Mouse (Mus musculus) gastrocnemius, adult 2 months (tissue): ENCODE measurements around the gene Samd1. TPM values are rescaled to one million over a fixed set of nuclear protein-coding genes. Genes with fewer than 3 reads are reported as not detected.

Source experiments
- DNase-seq: peaks from one replicate; pipeline ENCODE4 v3.0.0; 2022
- H3K27ac ChIP-seq: fragments of 200-600 bp; 2 replicates; pipeline ENCODE4 v1.8.1; 2022; ENCODE audit warnings: mild to moderate bottlenecking
- H3K4me3 ChIP-seq: fragments of 200-600 bp; 2 replicates; pipeline ENCODE4 v1.8.1; 2022; ENCODE audit warnings: mild to moderate bottlenecking, moderate library complexity
- CTCF ChIP-seq: fragments of 200-600 bp; IDR thresholded peaks from 2 replicates; pipeline ENCODE4 v1.8.1; 2022; ENCODE audit warnings: antibody characterized with exemption, mild to moderate bottlenecking, moderate library complexity
- intact Hi-C: fragments of 180-260 bp; cut with DNase I; formaldehyde crosslinking; loops from one replicate; pipeline ENCODE4 v1.15.1; 2025
- total RNA-seq, 2 experiments: library from RNA; stranded (reverse); gene quantifications; 2 replicates each; pipeline ENCODE4 v1.2.3; 2021

Samd1 gene
- total RNA-seq, 2 experiments from 2014 or later = 15.1 to 19.8 TPM

DNA sequence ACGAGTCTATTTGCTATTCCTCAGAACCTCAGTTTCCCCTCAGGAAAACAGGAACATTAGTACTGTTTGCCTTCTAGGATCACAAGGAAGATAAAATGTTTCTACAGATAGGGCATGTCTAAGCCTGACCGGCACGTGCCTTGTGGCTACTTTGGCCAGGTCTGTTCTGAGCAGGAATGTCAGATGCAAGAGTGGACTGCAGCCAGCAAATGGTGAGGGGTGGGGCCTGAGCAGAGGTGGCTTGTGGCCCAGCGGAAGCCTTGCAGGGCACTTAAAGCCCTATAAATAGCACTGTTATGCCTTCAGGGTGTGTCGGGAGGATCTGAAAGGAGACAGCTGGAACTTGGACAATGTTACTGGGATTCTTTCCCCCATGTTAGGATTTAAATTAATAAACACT is 25.6 kb downstream of the Samd1 start:
- DNase-seq = peak; percentile 89
- no peak for TF ChIP-seq CTCF
- intact Hi-C loops = no loop called here
- H3K27ac ChIP-seq = peak overlapping the region; percentile 76
- H3K4me3 ChIP-seq = peak overlapping the region; percentile 2; the same call in 1 of the 2 replicates

- intact Hi-C loops = no loop called here
- TF ChIP-seq CTCF = no peak
- peak overlapping the region; percentile 76 for H3K27ac ChIP-seq
- H3K4me3 ChIP-seq = no peak overlapping the region; the same call in 1 of the 2 replicates
- DNase-seq = no peak
These were observed 26.2 kb downstream of the Samd1 start for GRCm38 (mm10) chr8:84023631-84024030.

- intact Hi-C loops = no loop called here
- peak; percentile 74 for DNase-seq
- H3K27ac ChIP-seq = peak overlapping the region; percentile 76; the same call in 1 of the 2 replicates
- peak; percentile 68 for TF ChIP-seq CTCF
- no peak overlapping the region for H3K4me3 ChIP-seq
These were observed 26.7 kb downstream of the Samd1 start for GRCm38 (mm10) chr8:84024171-84024570.

DNA sequence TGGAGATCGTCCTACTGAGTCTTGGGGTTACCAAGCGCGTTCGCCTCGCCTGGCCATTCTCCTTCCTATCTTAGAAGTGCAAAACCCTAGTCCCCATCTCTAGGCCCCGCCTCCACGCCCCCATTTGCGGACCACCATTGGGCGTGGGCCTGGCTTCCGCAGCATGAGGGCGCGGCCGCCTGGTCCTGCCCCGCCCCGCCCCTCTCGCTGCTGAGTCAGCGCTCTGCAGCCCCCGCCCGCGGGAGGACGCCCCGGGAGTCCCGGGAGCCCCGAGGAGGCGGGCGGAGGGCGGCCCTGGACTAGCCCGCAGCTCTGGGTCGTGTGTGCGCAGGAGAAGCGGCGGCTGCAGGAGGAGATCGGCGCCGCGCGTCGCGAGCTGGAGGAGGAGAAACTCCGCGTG is 28.4 kb downstream of the Samd1 start:
- Histone ChIP-seq H3K4me3 (peak overlapping the region; percentile 70), H3K27ac (no peak overlapping the region; the same call in 1 of the 2 replicates)
- TF ChIP-seq CTCF = no peak
- intact Hi-C loops = no loop called here
- DNase-seq = peak; percentile 72

GRCm38 (mm10) chr8:84027449-84027848 is 30.0 kb downstream of the Samd1 start:
- DNase-seq = no peak
- no peak overlapping the region for H3K4me3 ChIP-seq
- no peak overlapping the region for H3K27ac ChIP-seq
- intact Hi-C loops = no loop called here
- no peak for TF ChIP-seq CTCF

DNA sequence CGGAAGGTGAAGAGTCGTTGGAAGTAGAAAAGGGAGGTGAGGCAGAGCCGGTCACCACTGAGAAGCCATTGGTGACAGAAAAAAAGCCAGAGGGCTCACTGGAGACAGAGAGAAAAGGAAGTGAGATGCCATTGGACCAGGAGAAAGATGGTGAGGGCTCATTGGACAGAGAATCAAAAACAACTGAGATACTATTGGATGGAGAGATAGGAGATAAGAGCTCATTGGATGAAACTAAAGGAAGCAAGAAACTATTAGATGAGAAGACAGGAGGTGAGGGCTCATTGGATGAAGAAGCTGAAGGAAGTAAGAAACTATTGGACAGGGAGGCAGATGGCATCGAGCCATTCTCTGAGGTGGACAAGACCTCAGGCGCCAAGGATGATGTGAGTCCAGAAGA is 31.8 kb downstream of the Samd1 start:
- Histone ChIP-seq H3K4me3 (no peak overlapping the region), H3K27ac (no peak overlapping the region)
- intact Hi-C loops = no loop called here
- TF ChIP-seq CTCF = no peak
- DNase-seq = no peak

DNA sequence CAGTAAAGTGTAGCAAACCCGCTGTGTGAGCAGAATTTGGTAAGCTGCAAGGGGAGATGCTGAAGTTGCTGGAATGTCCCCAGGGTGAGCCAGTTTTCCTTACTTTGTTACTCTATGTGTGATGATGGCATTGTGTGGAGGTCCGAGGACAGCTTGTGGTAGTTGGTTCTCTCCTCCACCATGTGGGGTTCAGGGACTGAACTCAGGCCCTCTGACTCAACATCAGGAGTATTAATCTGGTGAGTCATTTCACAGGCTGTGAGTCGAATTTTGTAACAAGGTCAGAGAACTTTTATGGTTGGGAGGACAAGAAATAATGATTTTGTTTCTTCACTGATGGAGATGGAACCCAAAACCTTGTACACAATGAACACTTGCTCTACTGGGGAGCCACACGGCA is 35.3 kb downstream of the Samd1 start:
- no peak for TF ChIP-seq CTCF
- Histone ChIP-seq H3K27ac (no peak overlapping the region), H3K4me3 (no peak overlapping the region)
- intact Hi-C loops = no loop called here
- DNase-seq = no peak

DNA sequence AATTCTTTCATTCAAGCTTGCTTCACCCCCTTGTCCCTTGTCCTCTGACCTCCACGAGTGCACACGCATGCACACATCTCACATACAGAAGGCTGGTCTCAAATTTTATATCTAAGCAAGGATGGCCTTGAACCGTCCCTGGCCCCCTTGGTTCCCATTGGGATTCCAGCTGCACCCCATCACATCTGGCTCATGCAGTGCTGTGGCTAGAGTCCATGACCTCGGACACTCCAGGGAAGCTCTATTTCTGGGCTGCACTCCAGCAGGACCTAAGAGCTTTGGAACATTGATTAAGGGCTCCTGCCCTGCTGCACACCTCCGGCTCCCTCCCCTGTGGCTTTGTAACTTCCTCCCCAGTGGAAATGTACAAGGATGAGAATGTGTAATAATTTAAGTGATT is 40.5 kb downstream of the Samd1 start:
- no peak overlapping the region for H3K27ac ChIP-seq
- no peak overlapping the region for H3K4me3 ChIP-seq
- no peak for TF ChIP-seq CTCF
- intact Hi-C loops = loop anchor here (2.0 to 5.0 kb wide), 3 partner anchors 149 to 249 kb away; partner anchors contain the start of gene Nanos3
- peak; percentile 51 for DNase-seq

DNA sequence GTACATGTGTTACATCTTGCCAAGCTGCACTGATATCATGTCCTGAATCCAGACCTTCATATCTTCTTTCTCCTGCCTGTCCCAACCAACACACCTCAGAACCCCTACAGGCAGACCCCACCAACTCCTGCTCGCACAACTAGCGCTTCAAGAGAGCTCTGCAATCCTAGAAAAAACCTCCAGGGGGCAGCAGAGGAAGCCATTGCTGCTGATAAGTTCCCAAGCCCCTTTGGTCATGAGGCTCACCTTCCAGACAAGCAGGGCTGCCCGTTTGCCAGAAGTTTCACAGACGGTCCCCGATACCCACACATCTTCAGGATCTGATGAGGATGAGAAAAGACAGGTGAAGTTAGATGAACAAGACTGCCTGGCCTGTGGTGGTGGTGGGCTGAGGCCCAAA is 41.6 kb downstream of the Samd1 start:
- H3K4me3 ChIP-seq = no peak overlapping the region
- DNase-seq = peak; percentile 71
- intact Hi-C loops = loop anchor here (2.0 to 5.0 kb wide), 3 partner anchors 148 to 248 kb away; partner anchors contain the start of gene Nanos3
- no peak overlapping the region for H3K27ac ChIP-seq
- peak; percentile 92 for TF ChIP-seq CTCF

GRCm38 (mm10) chr8:84042066-84042947 is 44.8 kb downstream of the Samd1 start, which contains the start of gene Il27ra:
Gene Il27ra (minus strand): TSS chr8:84042589.
- intact Hi-C loops = loop anchor here (5.0 kb wide), 1 partner anchor 315 kb away; no protein-coding TSS in a partner anchor
- peak; percentile 81 for TF ChIP-seq CTCF
- peak; percentile 80 for DNase-seq
- Histone ChIP-seq H3K4me3 (peak within 1 kb of the TSS; percentile 66), H3K27ac (peak within 1 kb of the TSS; percentile 65)

GRCm38 (mm10) chr8:84042948-84043342 is 45.5 kb downstream of the Samd1 start:
- Histone ChIP-seq H3K4me3 (peak overlapping the region; percentile 66), H3K27ac (no peak overlapping the region)
- intact Hi-C loops = loop anchor here (5.0 kb wide), 1 partner anchor 314 kb away; no protein-coding TSS in a partner anchor
- peak; percentile 54 for DNase-seq
- no peak for TF ChIP-seq CTCF

GRCm38 (mm10) chr8:84044103-84044502 is 46.6 kb downstream of the Samd1 start:
- H3K4me3 ChIP-seq = no peak overlapping the region
- TF ChIP-seq CTCF = no peak
- intact Hi-C loops = loop anchor here (5.0 kb wide), 1 partner anchor 313 kb away; no protein-coding TSS in a partner anchor
- DNase-seq = no peak
- no peak overlapping the region for H3K27ac ChIP-seq

- TF ChIP-seq CTCF = no peak
- intact Hi-C loops = loop anchor here (5.0 kb wide), 1 partner anchor 312 kb away; no protein-coding TSS in a partner anchor
- no peak for DNase-seq
- no peak within 1 kb of the TSS for H3K27ac ChIP-seq
- no peak within 1 kb of the TSS for H3K4me3 ChIP-seq
These were observed 47.4 kb downstream of the Samd1 start, which contains the start of gene Rln3 for GRCm38 (mm10) chr8:84044900-84045299. Gene Rln3 (minus strand): TSS chr8:84045000.
